Comparison of ENCODE assay signal across 8 mouse cellular contexts in genomic region chr12:110804261-110804660, GRCm38 (mm10). TPM values are rescaled to one million over a fixed set of nuclear protein-coding genes. Genes with fewer than 3 reads are reported as not detected.
DNase-seq lines count a peak whose midpoint lies in the region; ATAC-seq and TF ChIP-seq lines count a peak whose summit lies in the region.

No protein-coding gene starts in this region.

- no peaks in the 10 kb centered on the region for H3K9me3 ChIP-seq in liver, embryonic 13.5 days (replicated peaks)
- no peaks in the 10 kb centered on the region for H3K9me3 ChIP-seq in liver, embryonic 12.5 days (replicated peaks)
- H3K9me3 ChIP-seq in forebrain, postnatal 0 days (ENCODE audit: low read length) = no peaks in the 10 kb centered on the region
- no peaks in the 10 kb centered on the region for H3K9me3 ChIP-seq in limb, embryonic 14.5 days (ENCODE audit: control insufficient read depth, low read length)

- peaks cover 14% of the 10 kb centered on the region for H3K4me1 ChIP-seq in liver, embryonic 13.5 days (replicated peaks)
- H3K4me1 ChIP-seq in liver, embryonic 12.5 days = peaks cover 14% of the 10 kb centered on the region
- no peaks in the 10 kb centered on the region for H3K4me1 ChIP-seq in forebrain, postnatal 0 days (ENCODE audit: insufficient read depth)
- no peaks in the 10 kb centered on the region for H3K4me1 ChIP-seq in limb, embryonic 14.5 days (ENCODE audit: control insufficient read depth, insufficient read depth, low read length)

- WGBS in liver, embryonic 13.5 days (ENCODE audit: insufficient replicate concordance) = 74% methylated on average over 10 of the region's 10 CpGs
- 77% methylated on average over 10 of the region's 10 CpGs for WGBS in liver, embryonic 12.5 days (ENCODE audit: insufficient replicate concordance)
- 17% methylated on average over 10 of the region's 10 CpGs for WGBS in forebrain, postnatal 0 days
- 26% methylated on average over 10 of the region's 10 CpGs for WGBS in limb, embryonic 14.5 days

- no peak overlapping the region for H3K9ac ChIP-seq in liver, embryonic 13.5 days
- H3K9ac ChIP-seq in liver, embryonic 12.5 days = no peak overlapping the region
- H3K9ac ChIP-seq in forebrain, postnatal 0 days = no peak overlapping the region
- H3K9ac ChIP-seq in limb, embryonic 14.5 days (ENCODE audit: low read depth, low read length, severe bottlenecking) = no peak overlapping the region

- no peak overlapping the region for H3K27ac ChIP-seq in liver, embryonic 13.5 days
- H3K27ac ChIP-seq in liver, embryonic 12.5 days = no peak overlapping the region
- H3K27ac ChIP-seq in forebrain, postnatal 0 days (ENCODE audit: low read depth, low read length) = no peak overlapping the region
- no peak overlapping the region for H3K27ac ChIP-seq in limb, embryonic 14.5 days (replicated peaks; ENCODE audit: low read depth, low read length)

- H3K4me2 ChIP-seq in liver, embryonic 13.5 days = no peak overlapping the region
- no peak overlapping the region for H3K4me2 ChIP-seq in liver, embryonic 12.5 days
- H3K4me2 ChIP-seq in forebrain, postnatal 0 days (ENCODE audit: low read depth) = no peak overlapping the region
- H3K4me2 ChIP-seq in limb, embryonic 14.5 days (replicated peaks; ENCODE audit: low read depth, low read length, severe bottlenecking) = no peak overlapping the region

- ATAC-seq in liver, embryonic 13.5 days (ENCODE audit: low read depth) = 0 out of 2 replicates have a peak, but pooled peaks have one; percentile 40
- no peak for ATAC-seq in liver, embryonic 12.5 days
- peak; percentile 58; the same call in 1 of the 2 replicates for ATAC-seq in forebrain, postnatal 0 days
- ATAC-seq in limb, embryonic 14.5 days (ENCODE audit: low FRiP score, low read depth) = peak; percentile 77

- TF ChIP-seq CTCF in forebrain, postnatal 0 days (IDR thresholded peaks at IDR 0.05; ENCODE audit: low read depth) = no peak

- H3K4me3 ChIP-seq in liver, embryonic 13.5 days (replicated peaks) = no peak overlapping the region
- H3K4me3 ChIP-seq in liver, embryonic 12.5 days = no peak overlapping the region
- no peak overlapping the region for H3K4me3 ChIP-seq in forebrain, postnatal 0 days (ENCODE audit: low read depth, low read length)
- no peak overlapping the region for H3K4me3 ChIP-seq in limb, embryonic 14.5 days (replicated peaks; ENCODE audit: low read length)

- TF ChIP-seq POLR2A in limb, embryonic 14.5 days (IDR thresholded peaks at IDR 0.05; ENCODE audit: borderline replicate concordance, extremely low read depth, insufficient read depth, insufficient read length) = no peak

- no peaks in the 10 kb centered on the region; the same call in 1 of the 2 replicates for H3K36me3 ChIP-seq in liver, embryonic 13.5 days
- H3K36me3 ChIP-seq in liver, embryonic 12.5 days = peaks cover 11% of the 10 kb centered on the region
- peaks cover 11% of the 10 kb centered on the region for H3K36me3 ChIP-seq in forebrain, postnatal 0 days (ENCODE audit: insufficient read depth)
- peaks cover 16% of the 10 kb centered on the region for H3K36me3 ChIP-seq in limb, embryonic 14.5 days (ENCODE audit: control insufficient read depth, insufficient read depth, low read length)

- no peaks in the 10 kb centered on the region for H3K27me3 ChIP-seq in liver, embryonic 13.5 days
- no peaks in the 10 kb centered on the region for H3K27me3 ChIP-seq in liver, embryonic 12.5 days (replicated peaks)
- no peaks in the 10 kb centered on the region for H3K27me3 ChIP-seq in forebrain, postnatal 0 days (ENCODE audit: insufficient read depth, low read length)
- H3K27me3 ChIP-seq in limb, embryonic 14.5 days (ENCODE audit: control insufficient read depth, insufficient read depth, low read length) = no peaks in the 10 kb centered on the region

- DNase-seq in liver, embryonic 13.5 days = no peak
- DNase-seq in brain, adult 2 months (ENCODE audit: low read depth, low spot score) = peak; percentile 63
- DNase-seq in forebrain, postnatal 0 days = peak; percentile 16
- DNase-seq in limb, embryonic 14.5 days (ENCODE audit: low spot score) = no peak
- no peak for DNase-seq in left cerebral cortex, adult 11 months (ENCODE audit: low spot score)
- DNase-seq in gastrocnemius, postnatal 4 days (ENCODE audit: low spot score in 2 of 2) = no peak
- no peak for DNase-seq in urinary bladder, postnatal 36 days (ENCODE audit: low spot score in 2 of 2)

RNA-seq across cellular contexts. Expression of gene Mok, which starts 36.5 kb away (rescaled TPM):
- polyA plus RNA-seq in liver, embryonic 13.5 days (2015; fragmentation: Nextera tagmentation; extraction: Ambion mirVana) = 0.33 and 0.46 TPM in 2 replicates
- polyA plus RNA-seq in liver, embryonic 12.5 days (2016; fragmentation: Nextera tagmentation; extraction: Ambion mirVana) = 0.51 and 0.63 TPM in 2 replicates
- 12.8 and 20.5 TPM in 2 replicates for total RNA-seq in forebrain, postnatal 0 days (2014; rRNA removed)
- polyA plus RNA-seq in forebrain, postnatal 0 days (2015; fragmentation: Nextera tagmentation; extraction: Ambion mirVana) = 20.6 and 22.1 TPM in 2 replicates
- polyA plus RNA-seq in limb, embryonic 14.5 days (2012; rRNA removed) = 5.4 and 5.6 TPM in 2 replicates
- polyA plus RNA-seq in limb, embryonic 14.5 days (2014; fragmentation: Nextera tagmentation; extraction: Ambion mirVana) = 4.5 and 5.8 TPM in 2 replicates
- total RNA-seq in gastrocnemius, postnatal 4 days (2021) = under 1 TPM; 0.34 to 0.91 TPM

RNA-seq across cellular contexts. Expression of gene Zfp839, which starts 45.8 kb away (rescaled TPM):
- polyA plus RNA-seq in liver, embryonic 13.5 days (2015; fragmentation: Nextera tagmentation; extraction: Ambion mirVana) = 1.6 TPM in 2 replicates
- polyA plus RNA-seq in liver, embryonic 12.5 days (2016; fragmentation: Nextera tagmentation; extraction: Ambion mirVana) = 3.2 and 4.0 TPM in 2 replicates
- 4.5 and 5.9 TPM in 2 replicates for total RNA-seq in forebrain, postnatal 0 days (2014; rRNA removed)
- 0.63 and 2.4 TPM in 2 replicates for polyA plus RNA-seq in forebrain, postnatal 0 days (2015; fragmentation: Nextera tagmentation; extraction: Ambion mirVana)
- polyA plus RNA-seq in limb, embryonic 14.5 days (2012; rRNA removed) = 8.7 and 10.0 TPM in 2 replicates
- 3.9 and 4.8 TPM in 2 replicates for polyA plus RNA-seq in limb, embryonic 14.5 days (2014; fragmentation: Nextera tagmentation; extraction: Ambion mirVana)
- total RNA-seq in gastrocnemius, postnatal 4 days (2021) = 1 to 10 TPM; 7.4 to 8.0 TPM

Comparison
In these comparisons a context has a peak if more than half of its experiments do, and no peak if none do; other contexts are left out.
1. DNase-seq: peak in brain, adult 2 months (single experiment) and forebrain, postnatal 0 days (single experiment); none in liver, embryonic 13.5 days (single experiment), limb, embryonic 14.5 days (single experiment), left cerebral cortex, adult 11 months (single experiment), gastrocnemius, postnatal 4 days (0 of 2) and urinary bladder, postnatal 36 days (0 of 2).